Mouse (Mus musculus) E14TG2a.4 (cell line): ENCODE measurements around the gene 4930469K13Rik.
A peak's percentile ranks its signal among the peaks of the same experiment; 100 is the strongest.

Experiments used
- H3K27me3 ChIP-seq: 2 replicates; pipeline ENCODE4 v1.6.1; 2014; ENCODE audit warnings: low read length, control low read depth; ENCODE audit not compliant: insufficient read depth
- H3K36me3 ChIP-seq: 2 replicates; pipeline ENCODE4 v1.6.1; 2014; ENCODE audit warnings: low read length, control low read depth; ENCODE audit not compliant: insufficient read depth
- H3K4me1 ChIP-seq: replicated peaks from 2 replicates; pipeline ENCODE4 v1.6.1; 2014; ENCODE audit warnings: low read depth, low read length, control low read depth
- H3K4me3 ChIP-seq: replicated peaks from 2 replicates; pipeline ENCODE4 v1.5.1; 2014; ENCODE audit warnings: mild to moderate bottlenecking, low read length
- H3K9me3 ChIP-seq: 2 replicates; pipeline ENCODE4 v1.6.1; 2014; ENCODE audit warnings: low read length, control low read depth
- CTCF ChIP-seq: conservative IDR thresholded peaks from 2 replicates; pipeline ENCODE4 v1.5.1; 2014; ENCODE audit warnings: low read length
- NANOG ChIP-seq: IDR thresholded peaks from 2 replicates; pipeline ENCODE4 v1.6.1; 2014; ENCODE audit warnings: borderline replicate concordance, low read length, mixed read lengths
- POU5F1 ChIP-seq: IDR thresholded peaks from 2 replicates; pipeline ENCODE4 v1.6.1; 2014; ENCODE audit warnings: low read length, borderline replicate concordance

Gene 4930469K13Rik

DNA sequence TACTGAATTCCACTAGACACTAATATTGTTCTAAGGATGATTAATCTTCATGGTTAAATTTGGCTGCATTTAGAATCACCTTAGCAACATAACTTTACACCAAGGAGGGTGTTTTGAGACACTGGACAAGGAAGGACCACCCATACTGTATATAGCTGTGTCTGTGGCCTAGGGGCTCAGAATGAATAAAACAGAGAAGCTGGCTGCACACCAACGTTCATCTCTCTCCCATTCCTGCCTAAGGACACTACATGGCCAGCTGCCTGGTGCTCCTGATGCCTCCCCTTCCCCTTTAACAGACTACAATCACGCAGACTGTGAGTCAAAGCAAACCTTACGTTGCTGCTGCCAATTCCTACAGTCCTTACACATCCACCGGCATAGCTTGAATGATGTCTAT lies 142.4 kb downstream of the 4930469K13Rik start:
- Histone ChIP-seq H3K36me3 (no peaks in the 10 kb centered on the region), H3K4me3 (no peak overlapping the region), H3K4me1 (0 out of 2 replicates have a peak, but pooled peaks cover 4% of the 10 kb centered on the region), H3K27me3 (peaks cover 12% of the 10 kb centered on the region; the same call in 1 of the 2 replicates), H3K9me3 (peaks cover 22% of the 10 kb centered on the region)
- TF ChIP-seq POU5F1 (no peak), CTCF (no peak), NANOG (no peak)

DNA sequence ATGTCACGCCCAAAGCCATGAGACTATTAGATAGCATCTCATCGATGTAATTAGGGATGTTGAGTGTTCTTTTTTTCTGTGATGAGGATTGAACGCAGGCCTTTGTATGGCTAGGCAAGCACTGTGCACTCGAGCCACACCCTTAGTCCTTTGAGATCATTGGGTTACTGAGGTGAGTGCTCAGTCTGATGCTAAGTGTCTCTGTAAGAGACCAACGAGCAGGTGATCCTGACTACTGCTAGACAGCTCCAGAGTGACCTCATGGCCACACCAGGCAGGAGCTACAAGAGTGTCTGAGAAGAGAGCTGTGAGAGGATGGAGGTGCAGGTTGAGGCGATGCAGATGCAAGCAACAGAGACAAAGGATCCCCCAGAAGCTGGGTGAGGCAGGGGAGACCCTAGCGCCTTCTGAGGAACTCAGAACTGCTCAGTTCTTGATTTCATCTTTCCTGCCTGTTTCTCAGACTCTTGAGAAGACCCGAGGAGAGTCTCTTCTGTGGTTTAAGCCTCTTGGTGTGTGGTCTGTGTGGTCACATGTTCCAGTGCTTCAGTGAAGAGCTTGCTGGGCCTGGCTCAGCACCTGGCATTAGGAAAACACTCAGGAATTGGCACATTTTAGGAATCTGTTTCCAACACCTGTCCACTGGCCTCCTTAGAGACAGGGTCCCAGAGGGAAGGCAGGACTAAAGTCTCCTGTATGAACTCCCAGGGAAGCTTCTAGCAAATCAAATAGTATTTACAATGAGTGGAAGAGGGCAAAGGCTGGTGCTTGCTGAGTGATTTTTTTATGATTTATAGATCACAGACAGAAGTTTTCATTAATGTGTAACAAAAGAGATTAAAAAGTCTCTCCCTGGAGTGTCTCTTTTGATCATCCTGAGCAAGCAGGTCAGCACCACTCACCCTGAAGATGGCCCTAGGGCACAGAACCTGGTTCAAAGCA lies 146.4 kb downstream of the 4930469K13Rik start:
- TF ChIP-seq CTCF = no peak
- TF ChIP-seq NANOG = no peak
- TF ChIP-seq POU5F1 = no peak
- Histone ChIP-seq H3K4me3 (no peak overlapping the region), H3K36me3 (no peaks in the 10 kb centered on the region), H3K27me3 (peaks cover 9% of the 10 kb centered on the region; the same call in 1 of the 2 replicates), H3K9me3 (peaks cover 13% of the 10 kb centered on the region; the same call in 1 of the 2 replicates), H3K4me1 (no peaks in the 10 kb centered on the region)

DNA sequence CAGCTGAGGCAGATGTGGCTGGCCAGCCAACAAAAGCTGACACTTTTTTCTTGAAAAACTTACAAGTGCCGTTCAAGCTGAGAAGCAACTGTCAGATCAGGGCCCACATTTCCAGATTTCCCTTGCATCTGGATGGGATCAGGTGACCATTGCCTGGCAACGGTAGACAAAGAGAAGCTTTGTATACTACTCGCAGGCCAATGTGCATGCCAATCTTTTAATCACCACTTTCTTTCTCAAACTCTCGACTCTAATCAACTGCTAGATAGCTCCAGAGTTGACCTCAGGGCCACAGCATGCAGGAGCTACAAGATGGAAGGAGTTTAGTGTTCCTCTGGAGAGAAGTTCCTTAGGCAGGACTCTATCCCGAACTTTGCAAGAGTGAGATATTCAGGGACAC lies 147.2 kb downstream of the 4930469K13Rik start:
- peaks cover 13% of the 10 kb centered on the region; the same call in 1 of the 2 replicates for H3K9me3 ChIP-seq
- H3K36me3 ChIP-seq = no peaks in the 10 kb centered on the region
- H3K4me1 ChIP-seq = no peaks in the 10 kb centered on the region
- H3K27me3 ChIP-seq = peaks cover 9% of the 10 kb centered on the region; the same call in 1 of the 2 replicates
- H3K4me3 ChIP-seq = no peak overlapping the region
- peak; percentile 17; the same call in 1 of the 2 replicates for TF ChIP-seq NANOG
- no peak for TF ChIP-seq CTCF

DNA sequence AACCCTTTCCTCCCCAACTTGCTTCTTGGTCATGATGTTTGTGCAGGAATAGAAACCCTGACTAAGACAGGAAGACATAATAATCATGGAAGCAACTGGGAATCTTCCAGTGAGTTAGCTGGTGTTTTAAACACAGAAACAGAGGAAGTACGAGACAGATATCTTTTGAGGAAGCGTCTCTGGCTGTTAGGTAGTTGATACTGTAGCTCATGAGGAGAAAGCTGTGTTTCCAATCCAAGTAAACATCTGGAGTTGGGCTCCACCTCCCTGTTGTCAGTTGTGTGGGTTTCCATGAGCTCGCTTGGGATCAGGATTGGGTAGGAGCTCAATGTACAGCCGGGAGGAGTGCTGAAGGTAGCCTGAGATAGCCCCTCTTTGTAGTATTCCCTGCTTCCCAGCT lies 151.9 kb downstream of the 4930469K13Rik start:
- Histone ChIP-seq H3K4me1 (no peaks in the 10 kb centered on the region), H3K4me3 (no peak overlapping the region), H3K9me3 (peaks cover 5% of the 10 kb centered on the region; the same call in 1 of the 2 replicates), H3K27me3 (0 out of 2 replicates have a peak, but pooled peaks cover 3% of the 10 kb centered on the region), H3K36me3 (no peaks in the 10 kb centered on the region)
- TF ChIP-seq POU5F1 (no peak), CTCF (no peak), NANOG (no peak)

DNA sequence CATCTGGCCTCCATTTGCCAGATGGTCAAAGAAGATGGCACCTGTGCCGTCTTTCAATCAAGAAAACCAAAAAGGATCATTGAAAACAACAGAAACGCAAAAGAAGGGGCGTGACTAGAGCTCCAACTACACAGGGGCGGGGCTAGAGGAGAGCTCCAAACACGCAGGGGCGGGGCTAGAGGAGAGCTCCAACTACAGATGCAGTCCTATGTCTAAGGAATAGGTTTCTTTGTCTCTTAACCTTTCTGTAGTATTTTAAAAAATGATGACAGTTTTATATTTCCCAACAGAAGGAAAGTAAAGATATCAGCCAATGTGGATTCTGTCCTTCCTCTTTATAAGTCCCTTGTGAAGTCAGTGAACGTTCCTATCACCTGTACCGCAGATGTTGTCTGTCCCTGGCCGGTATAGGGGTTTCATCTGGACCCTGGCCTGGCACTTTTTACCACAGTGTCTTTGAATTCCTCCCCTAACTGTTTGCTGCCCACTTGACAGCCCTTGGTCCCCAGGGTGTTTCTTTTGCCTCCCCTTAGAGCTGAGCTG lies 153.5 kb downstream of the 4930469K13Rik start:
- Histone ChIP-seq H3K27me3 (peaks cover 6% of the 10 kb centered on the region; the same call in 1 of the 2 replicates), H3K9me3 (no peaks in the 10 kb centered on the region), H3K36me3 (no peaks in the 10 kb centered on the region), H3K4me3 (no peak overlapping the region), H3K4me1 (peaks cover 8% of the 10 kb centered on the region)
- TF ChIP-seq POU5F1 (no peak), NANOG (no peak)

DNA sequence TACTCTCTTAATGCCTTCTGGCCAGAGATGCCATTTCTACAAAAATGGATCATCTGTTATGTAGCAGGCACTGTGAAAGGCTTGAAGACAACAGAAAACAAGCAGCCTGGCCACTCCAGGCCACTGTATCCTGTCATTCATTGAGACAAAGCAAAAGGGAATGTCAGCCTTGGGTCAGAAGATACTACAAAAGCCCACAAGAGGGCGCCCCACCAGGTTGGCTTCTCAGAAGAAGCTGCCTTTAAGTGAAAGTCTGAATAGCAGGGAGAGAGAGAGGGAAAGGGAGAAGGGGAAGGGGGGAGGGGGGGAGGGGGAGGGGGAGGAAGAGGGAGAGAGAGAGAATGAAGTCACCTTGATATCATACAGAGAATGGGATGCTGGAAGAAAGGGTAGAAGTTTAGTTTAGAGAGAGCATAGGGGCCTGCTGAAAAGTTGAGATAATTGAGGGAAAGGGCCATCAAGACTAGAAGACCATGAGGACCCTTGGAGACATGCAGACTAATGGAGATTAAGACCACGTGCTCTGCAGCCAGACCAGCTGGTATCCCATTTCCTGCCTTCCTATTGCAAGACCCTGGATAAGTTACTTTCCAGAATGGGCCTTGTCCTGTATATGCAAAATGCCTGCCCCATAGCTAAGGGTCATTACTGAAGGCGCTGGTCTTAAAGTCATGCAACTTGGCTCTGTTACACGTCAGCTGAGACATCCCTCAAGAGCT lies 154.1 kb downstream of the 4930469K13Rik start:
- H3K4me1 ChIP-seq = peaks cover 12% of the 10 kb centered on the region
- no peaks in the 10 kb centered on the region for H3K36me3 ChIP-seq
- no peak overlapping the region for H3K4me3 ChIP-seq
- H3K27me3 ChIP-seq = peaks cover 6% of the 10 kb centered on the region; the same call in 1 of the 2 replicates
- no peaks in the 10 kb centered on the region for H3K9me3 ChIP-seq
- TF ChIP-seq CTCF (peak; percentile 54), POU5F1 (no peak)

DNA sequence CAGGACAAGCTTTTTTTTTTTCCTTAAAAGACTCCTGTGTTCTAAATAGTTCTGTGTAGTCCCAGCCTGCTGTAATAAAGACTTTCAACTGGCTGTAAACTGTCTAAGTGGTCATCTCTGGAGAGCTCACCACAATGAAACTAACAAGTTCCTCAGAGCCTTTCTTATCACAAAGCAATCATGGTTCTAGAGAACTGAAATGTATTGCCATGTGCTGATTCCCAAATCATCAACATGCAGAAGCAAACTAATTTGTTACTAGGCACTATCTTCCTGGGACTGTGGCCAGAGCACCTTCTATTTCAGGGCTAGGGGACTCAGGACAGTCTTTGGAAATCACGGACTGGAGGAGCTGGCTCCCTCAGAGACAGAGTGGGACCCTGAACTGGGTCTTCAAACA lies 154.8 kb downstream of the 4930469K13Rik start:
- peaks cover 17% of the 10 kb centered on the region for H3K4me1 ChIP-seq
- no peaks in the 10 kb centered on the region for H3K36me3 ChIP-seq
- H3K27me3 ChIP-seq = peaks cover 6% of the 10 kb centered on the region; the same call in 1 of the 2 replicates
- no peak for TF ChIP-seq NANOG
- TF ChIP-seq CTCF = no peak
- no peak for TF ChIP-seq POU5F1
- H3K4me3 ChIP-seq = no peak overlapping the region
- no peaks in the 10 kb centered on the region for H3K9me3 ChIP-seq
